Mouse (Mus musculus): ENCODE measurements around the gene Cacnb2. TPM values are rescaled to one million over a fixed set of nuclear protein-coding genes. Genes with fewer than 3 reads are reported as not detected.
A peak's percentile ranks its signal among the peaks of the same experiment; 100 is the strongest.

The Cacnb2 gene
- polyA plus RNA-seq, 1 experiment from 2014 or later, result 2.8 TPM

- Histone ChIP-seq H3K4me3 (no peak overlapping the region), H3K4me1 (no peaks in the 10 kb centered on the region), H3K27ac (no peak overlapping the region), H3K9ac (no peak overlapping the region), H3K36me3 (no peaks in the 10 kb centered on the region), H3K27me3 (no peaks in the 10 kb centered on the region), H3K4me2 (no peak overlapping the region), H3K9me3 (no peaks in the 10 kb centered on the region)
- 55% methylated on average over 1 of the region's 1 CpGs for WGBS
- ATAC-seq (ENCODE audit: insufficient number of reproducible peaks, low FRiP score, low TSS enrichment, low read depth), result no peak
Measured at GRCm38 (mm10) chr2:14846727-14847126, 243.8 kb downstream of the Cacnb2 start.

GRCm38 (mm10) chr2:14847188-14847587, 244.3 kb downstream of the Cacnb2 start:
- Histone ChIP-seq H3K4me3 (no peak overlapping the region), H3K36me3 (no peaks in the 10 kb centered on the region), H3K27me3 (no peaks in the 10 kb centered on the region), H3K4me1 (no peaks in the 10 kb centered on the region), H3K27ac (no peak overlapping the region), H3K9me3 (no peaks in the 10 kb centered on the region), H3K9ac (no peak overlapping the region), H3K4me2 (no peak overlapping the region)
- 87% methylated on average over 1 of the region's 1 CpGs for WGBS
- no peak for ATAC-seq (ENCODE audit: insufficient number of reproducible peaks, low FRiP score, low TSS enrichment, low read depth)

GRCm38 (mm10) chr2:14850831-14851230, 247.9 kb downstream of the Cacnb2 start:
- no peak for ATAC-seq (ENCODE audit: insufficient number of reproducible peaks, low FRiP score, low TSS enrichment, low read depth)
- 78% methylated on average over 1 of the region's 1 CpGs for WGBS
- H3K27me3 ChIP-seq, result no peaks in the 10 kb centered on the region
- no peaks in the 10 kb centered on the region for H3K36me3 ChIP-seq
- no peak overlapping the region for H3K4me3 ChIP-seq
- H3K27ac ChIP-seq, result no peak overlapping the region
- no peak overlapping the region for H3K9ac ChIP-seq
- no peak overlapping the region for H3K4me2 ChIP-seq
- no peaks in the 10 kb centered on the region for H3K4me1 ChIP-seq
- H3K9me3 ChIP-seq, result no peaks in the 10 kb centered on the region

GRCm38 (mm10) chr2:14851383-14851782, 248.5 kb downstream of the Cacnb2 start:
- Histone ChIP-seq H3K9me3 (no peaks in the 10 kb centered on the region), H3K9ac (no peak overlapping the region), H3K4me1 (no peaks in the 10 kb centered on the region), H3K27me3 (no peaks in the 10 kb centered on the region), H3K4me3 (no peak overlapping the region), H3K27ac (no peak overlapping the region), H3K36me3 (no peaks in the 10 kb centered on the region), H3K4me2 (no peak overlapping the region)
- ATAC-seq (ENCODE audit: insufficient number of reproducible peaks, low FRiP score, low TSS enrichment, low read depth), result no peak
- WGBS, result 72% methylated on average over 1 of the region's 1 CpGs

GRCm38 (mm10) chr2:14854054-14854453, 251.2 kb downstream of the Cacnb2 start:
- ATAC-seq (ENCODE audit: insufficient number of reproducible peaks, low FRiP score, low TSS enrichment, low read depth), result no peak
- WGBS, result 87% methylated on average over 2 of the region's 2 CpGs
- Histone ChIP-seq H3K9ac (no peak overlapping the region), H3K27ac (no peak overlapping the region), H3K4me2 (no peak overlapping the region), H3K36me3 (no peaks in the 10 kb centered on the region), H3K4me1 (no peaks in the 10 kb centered on the region), H3K4me3 (no peak overlapping the region), H3K27me3 (no peaks in the 10 kb centered on the region), H3K9me3 (no peaks in the 10 kb centered on the region)

GRCm38 (mm10) chr2:14858301-14858700, 255.4 kb downstream of the Cacnb2 start:
- 94% methylated on average over 1 of the region's 1 CpGs for WGBS
- H3K9me3 ChIP-seq, result no peaks in the 10 kb centered on the region
- no peak overlapping the region for H3K9ac ChIP-seq
- no peaks in the 10 kb centered on the region for H3K27me3 ChIP-seq
- H3K27ac ChIP-seq, result no peak overlapping the region
- H3K4me2 ChIP-seq, result no peak overlapping the region
- H3K4me3 ChIP-seq, result no peak overlapping the region
- H3K4me1 ChIP-seq, result no peaks in the 10 kb centered on the region
- ATAC-seq (ENCODE audit: insufficient number of reproducible peaks, low FRiP score, low TSS enrichment, low read depth), result no peak
- no peaks in the 10 kb centered on the region for H3K36me3 ChIP-seq

GRCm38 (mm10) chr2:14860350-14860749, 257.5 kb downstream of the Cacnb2 start:
- Histone ChIP-seq H3K4me1 (no peaks in the 10 kb centered on the region), H3K9ac (no peak overlapping the region), H3K9me3 (no peaks in the 10 kb centered on the region), H3K27me3 (no peaks in the 10 kb centered on the region), H3K4me2 (no peak overlapping the region), H3K36me3 (no peaks in the 10 kb centered on the region), H3K4me3 (no peak overlapping the region), H3K27ac (no peak overlapping the region)
- ATAC-seq (ENCODE audit: insufficient number of reproducible peaks, low FRiP score, low TSS enrichment, low read depth), result no peak
- 45% methylated on average over 3 of the region's 3 CpGs for WGBS

- H3K36me3 ChIP-seq, result no peaks in the 10 kb centered on the region
- no peaks in the 10 kb centered on the region for H3K27me3 ChIP-seq
- H3K27ac ChIP-seq, result no peak overlapping the region
- no peaks in the 10 kb centered on the region for H3K9me3 ChIP-seq
- ATAC-seq (ENCODE audit: insufficient number of reproducible peaks, low FRiP score, low TSS enrichment, low read depth), result no peak
- H3K4me1 ChIP-seq, result no peaks in the 10 kb centered on the region
- H3K9ac ChIP-seq, result no peak overlapping the region
- no peak overlapping the region for H3K4me3 ChIP-seq
- 26% methylated on average over 2 of the region's 2 CpGs for WGBS
- no peak overlapping the region for H3K4me2 ChIP-seq
Measured at GRCm38 (mm10) chr2:14861613-14862012, 258.7 kb downstream of the Cacnb2 start.

GRCm38 (mm10) chr2:14862981-14863380, 260.1 kb downstream of the Cacnb2 start:
- ATAC-seq (ENCODE audit: insufficient number of reproducible peaks, low FRiP score, low TSS enrichment, low read depth), result no peak
- Histone ChIP-seq H3K4me2 (no peak overlapping the region), H3K4me1 (no peaks in the 10 kb centered on the region), H3K27me3 (no peaks in the 10 kb centered on the region), H3K4me3 (no peak overlapping the region), H3K9ac (no peak overlapping the region), H3K36me3 (no peaks in the 10 kb centered on the region), H3K27ac (no peak overlapping the region), H3K9me3 (no peaks in the 10 kb centered on the region)
- 30% methylated on average over 1 of the region's 1 CpGs for WGBS

GRCm38 (mm10) chr2:14873116-14873515, 270.2 kb downstream of the Cacnb2 start:
- WGBS, result 64% methylated on average over 1 of the region's 1 CpGs
- Histone ChIP-seq H3K9me3 (no peaks in the 10 kb centered on the region), H3K36me3 (no peaks in the 10 kb centered on the region), H3K9ac (no peak overlapping the region), H3K27ac (no peak overlapping the region), H3K27me3 (no peaks in the 10 kb centered on the region), H3K4me1 (peaks cover 12% of the 10 kb centered on the region; the same call in 1 of the 2 replicates), H3K4me2 (no peak overlapping the region), H3K4me3 (no peak overlapping the region)
- no peak for ATAC-seq (ENCODE audit: insufficient number of reproducible peaks, low FRiP score, low TSS enrichment, low read depth)

- Histone ChIP-seq H3K27me3 (no peaks in the 10 kb centered on the region), H3K9ac (no peak overlapping the region), H3K4me3 (peak overlapping the region; percentile 20), H3K4me1 (peaks cover 12% of the 10 kb centered on the region; the same call in 1 of the 2 replicates), H3K9me3 (no peaks in the 10 kb centered on the region), H3K4me2 (peak overlapping the region; percentile 41), H3K36me3 (no peaks in the 10 kb centered on the region), H3K27ac (no peak overlapping the region)
- ATAC-seq (ENCODE audit: insufficient number of reproducible peaks, low FRiP score, low TSS enrichment, low read depth), result no peak
- WGBS, result 9% methylated on average over 15 of the region's 15 CpGs
Measured at GRCm38 (mm10) chr2:14873701-14874181, 270.9 kb downstream of the Cacnb2 start.

GRCm38 (mm10) chr2:14874281-14875037, 271.6 kb downstream of the Cacnb2 start:
- Histone ChIP-seq H3K4me3 (no peak overlapping the region), H3K9ac (no peak overlapping the region), H3K36me3 (no peaks in the 10 kb centered on the region), H3K27me3 (no peaks in the 10 kb centered on the region), H3K9me3 (no peaks in the 10 kb centered on the region), H3K4me2 (peak overlapping the region; percentile 41), H3K4me1 (peaks cover 12% of the 10 kb centered on the region; the same call in 1 of the 2 replicates), H3K27ac (no peak overlapping the region)
- ATAC-seq (ENCODE audit: insufficient number of reproducible peaks, low FRiP score, low TSS enrichment, low read depth), result no peak
- WGBS, result 43% methylated on average over 13 of the region's 13 CpGs
